Mouse (Mus musculus): ENCODE data around the gene Slc7a8. TPM values are rescaled to one million over a fixed set of nuclear protein-coding genes. Genes with fewer than 3 reads are reported as not detected.

Gene Slc7a8
- total RNA-seq (2017): 2.3 and 3.2 TPM in 2 replicates

DNA sequence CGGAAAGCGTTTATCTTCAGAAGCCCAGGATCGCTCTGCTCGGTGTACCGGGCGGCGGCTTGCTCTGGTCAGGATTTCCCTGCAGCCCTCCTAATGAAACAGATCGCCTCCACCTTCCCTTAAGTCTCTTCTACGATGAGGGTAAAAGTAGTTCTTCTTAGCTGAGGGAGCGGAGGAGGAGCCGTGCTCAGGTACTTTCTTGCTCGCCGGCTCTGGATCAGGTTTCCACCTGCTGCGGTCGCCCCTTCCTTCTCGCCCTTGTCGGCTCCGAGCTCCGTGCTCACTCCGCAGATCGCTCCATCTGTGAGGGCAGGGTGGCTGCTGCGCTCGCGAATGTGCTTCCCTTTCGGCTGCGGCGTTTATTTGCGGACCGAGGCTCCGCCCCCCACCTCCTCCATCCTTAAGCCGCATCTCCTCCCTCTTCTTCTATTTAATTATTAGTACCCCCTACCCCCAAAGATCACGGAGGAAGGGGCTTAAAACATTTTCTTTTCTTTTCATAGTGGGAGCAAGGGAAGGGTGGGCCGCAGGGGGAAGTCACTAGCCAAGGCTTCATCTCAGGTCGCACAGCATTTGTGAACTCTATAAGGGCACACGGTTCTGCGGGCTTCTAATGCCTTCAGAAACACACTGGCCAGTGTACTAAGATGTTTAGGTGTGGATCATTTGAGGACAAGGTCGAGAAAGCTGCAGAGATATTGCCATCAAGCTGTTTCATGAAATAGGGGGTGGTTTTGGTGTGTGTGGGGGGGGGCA, at the start of gene Slc7a8:
Gene Slc7a8 (minus strand): TSS at position 337 of the 756 bp plus-strand sequence.
- ATAC-seq (replicated peaks in 1 of 2; ENCODE audit: insufficient read depth in 1 of 2, low FRiP score in 2 of 2, low TSS enrichment in 1 of 2, low read depth in 1 of 2, poor library complexity in 2 of 2, severe bottlenecking in 2 of 2): peak; percentile 77 to 84

DNA sequence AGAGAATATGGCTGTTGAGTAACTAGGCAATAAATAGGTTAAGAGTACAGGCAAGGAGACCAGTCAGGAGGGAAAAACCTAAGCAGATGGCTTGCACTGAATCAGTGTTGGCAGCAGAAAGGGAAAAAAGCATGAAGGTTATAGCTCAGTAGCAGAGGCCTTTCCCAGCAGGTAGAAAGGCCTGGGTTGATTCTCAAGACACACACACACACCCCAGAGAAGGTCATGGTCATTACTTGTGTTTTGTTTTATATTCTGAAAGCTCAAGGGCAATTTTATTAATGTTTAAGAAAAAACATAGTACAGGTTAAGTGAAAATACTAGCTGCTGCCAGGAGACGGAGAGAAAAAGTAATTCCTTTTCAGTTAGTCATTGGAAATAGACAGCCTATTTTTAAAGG, 42.0 kb upstream of the Slc7a8 start:
- ATAC-seq (replicated peaks in 1 of 2; ENCODE audit: insufficient read depth in 1 of 2, low FRiP score in 2 of 2, low TSS enrichment in 1 of 2, low read depth in 1 of 2, poor library complexity in 2 of 2, severe bottlenecking in 2 of 2): no peak

DNA sequence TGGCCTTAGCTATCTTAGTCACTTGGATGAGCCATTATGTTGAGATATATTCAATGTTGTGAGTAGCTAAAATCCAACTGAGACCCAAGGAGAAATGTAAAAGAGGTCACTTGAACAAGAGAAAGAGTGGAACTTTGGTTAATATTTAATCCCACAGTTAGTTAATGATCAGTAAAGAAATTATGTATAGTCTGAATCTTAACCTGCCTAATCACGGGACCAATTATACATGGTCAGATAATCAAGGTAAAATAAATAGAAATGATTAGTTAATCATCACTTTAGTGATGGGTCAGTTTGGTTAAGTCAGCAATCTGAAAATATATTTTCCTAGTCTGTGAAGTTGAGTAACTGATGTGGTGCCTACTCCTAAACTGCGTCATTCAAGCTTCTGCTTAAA, 40.6 kb upstream of the Slc7a8 start:
- ATAC-seq (replicated peaks in 1 of 2; ENCODE audit: insufficient read depth in 1 of 2, low FRiP score in 2 of 2, low TSS enrichment in 1 of 2, low read depth in 1 of 2, poor library complexity in 2 of 2, severe bottlenecking in 2 of 2): no peak

DNA sequence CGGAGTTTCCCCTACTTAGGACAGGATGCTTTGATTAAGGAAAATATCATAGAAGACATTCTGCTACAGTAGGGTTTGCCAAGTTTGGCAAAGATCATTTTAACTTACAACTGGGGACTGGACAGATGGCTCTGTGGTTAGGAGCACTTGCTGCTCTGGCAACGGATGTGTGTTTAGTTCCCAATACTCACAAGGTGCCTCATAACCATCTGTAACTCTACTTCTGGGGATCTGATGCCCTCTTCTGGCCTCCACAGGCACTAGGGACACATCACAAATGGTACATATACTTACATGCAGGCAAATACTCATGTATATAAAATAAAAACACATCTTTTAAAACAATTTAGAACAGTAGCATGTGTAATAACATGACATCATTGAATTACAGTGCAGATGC, 36.0 kb upstream of the Slc7a8 start:
- ATAC-seq (replicated peaks in 1 of 2; ENCODE audit: insufficient read depth in 1 of 2, low FRiP score in 2 of 2, low TSS enrichment in 1 of 2, low read depth in 1 of 2, poor library complexity in 2 of 2, severe bottlenecking in 2 of 2): peak; percentile 59 to 76; a peak in 2 of 4 replicates

DNA sequence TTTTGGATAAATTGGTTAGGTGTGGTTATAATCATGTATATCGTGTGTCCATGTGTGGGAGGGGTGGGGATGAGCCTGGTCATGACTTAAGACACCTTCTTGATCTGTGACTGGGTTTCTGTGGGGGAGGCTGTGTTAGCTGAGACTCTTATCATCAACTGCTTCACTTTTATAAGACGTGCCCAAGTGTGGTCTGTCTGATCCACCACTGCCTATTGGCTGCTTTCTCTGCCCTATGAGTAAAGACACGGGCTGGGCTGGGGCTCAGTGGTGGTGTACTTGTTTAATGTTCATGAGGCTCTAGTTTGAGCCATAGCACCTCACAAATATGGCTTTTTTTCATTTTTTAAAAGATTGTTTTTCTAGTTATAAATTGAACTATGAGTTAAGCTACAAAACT, 34.0 kb upstream of the Slc7a8 start:
- ATAC-seq (replicated peaks in 1 of 2; ENCODE audit: insufficient read depth in 1 of 2, low FRiP score in 2 of 2, low TSS enrichment in 1 of 2, low read depth in 1 of 2, poor library complexity in 2 of 2, severe bottlenecking in 2 of 2): no peak

DNA sequence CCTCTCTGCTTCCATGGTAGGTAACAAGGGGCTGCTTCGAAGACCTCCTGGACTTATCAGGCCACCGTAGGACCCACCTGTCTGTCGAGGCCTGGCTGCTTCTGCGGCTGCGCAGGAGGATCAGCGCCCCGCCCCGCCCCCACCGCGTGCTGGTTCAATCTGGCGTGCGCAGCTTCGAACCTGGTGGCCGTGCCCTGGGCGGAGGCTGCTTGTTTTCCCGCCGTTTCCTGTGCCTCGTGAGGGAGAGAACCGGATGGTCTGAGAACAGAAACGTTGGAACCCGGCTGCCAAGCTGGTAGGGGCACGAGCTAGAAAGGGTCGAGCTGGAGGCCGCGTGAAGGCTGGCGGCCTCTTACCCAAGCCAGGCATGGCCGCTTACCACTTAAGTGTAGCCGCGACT, 32.2 kb upstream of the Slc7a8 start, which contains the start of gene Rnf212b:
Gene Rnf212b (plus strand): TSS at position 151 of the 400 bp plus-strand sequence.
- no peak for ATAC-seq (replicated peaks in 1 of 2; ENCODE audit: insufficient read depth in 1 of 2, low FRiP score in 2 of 2, low TSS enrichment in 1 of 2, low read depth in 1 of 2, poor library complexity in 2 of 2, severe bottlenecking in 2 of 2)

DNA sequence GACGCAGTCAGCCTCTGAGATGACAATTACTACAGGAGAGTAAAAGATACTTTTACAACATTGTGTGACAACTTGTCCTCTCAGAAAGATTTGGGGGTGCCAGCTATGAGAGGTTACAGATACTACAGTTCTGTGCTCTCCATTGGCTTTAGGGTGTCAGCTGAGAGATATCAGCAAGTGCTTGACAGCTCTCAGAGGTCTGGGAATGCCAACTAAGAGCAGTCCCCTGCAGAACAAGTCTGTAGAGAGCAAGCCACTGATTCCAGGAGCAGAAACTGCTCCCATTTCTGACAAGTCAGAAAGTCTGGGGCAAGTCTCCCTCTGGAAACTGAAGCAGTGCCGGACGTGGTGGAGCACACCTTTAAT, 27.9 kb upstream of the Slc7a8 start:
- ATAC-seq (replicated peaks in 1 of 2; ENCODE audit: insufficient read depth in 1 of 2, low FRiP score in 2 of 2, low TSS enrichment in 1 of 2, low read depth in 1 of 2, poor library complexity in 2 of 2, severe bottlenecking in 2 of 2): no peak

DNA sequence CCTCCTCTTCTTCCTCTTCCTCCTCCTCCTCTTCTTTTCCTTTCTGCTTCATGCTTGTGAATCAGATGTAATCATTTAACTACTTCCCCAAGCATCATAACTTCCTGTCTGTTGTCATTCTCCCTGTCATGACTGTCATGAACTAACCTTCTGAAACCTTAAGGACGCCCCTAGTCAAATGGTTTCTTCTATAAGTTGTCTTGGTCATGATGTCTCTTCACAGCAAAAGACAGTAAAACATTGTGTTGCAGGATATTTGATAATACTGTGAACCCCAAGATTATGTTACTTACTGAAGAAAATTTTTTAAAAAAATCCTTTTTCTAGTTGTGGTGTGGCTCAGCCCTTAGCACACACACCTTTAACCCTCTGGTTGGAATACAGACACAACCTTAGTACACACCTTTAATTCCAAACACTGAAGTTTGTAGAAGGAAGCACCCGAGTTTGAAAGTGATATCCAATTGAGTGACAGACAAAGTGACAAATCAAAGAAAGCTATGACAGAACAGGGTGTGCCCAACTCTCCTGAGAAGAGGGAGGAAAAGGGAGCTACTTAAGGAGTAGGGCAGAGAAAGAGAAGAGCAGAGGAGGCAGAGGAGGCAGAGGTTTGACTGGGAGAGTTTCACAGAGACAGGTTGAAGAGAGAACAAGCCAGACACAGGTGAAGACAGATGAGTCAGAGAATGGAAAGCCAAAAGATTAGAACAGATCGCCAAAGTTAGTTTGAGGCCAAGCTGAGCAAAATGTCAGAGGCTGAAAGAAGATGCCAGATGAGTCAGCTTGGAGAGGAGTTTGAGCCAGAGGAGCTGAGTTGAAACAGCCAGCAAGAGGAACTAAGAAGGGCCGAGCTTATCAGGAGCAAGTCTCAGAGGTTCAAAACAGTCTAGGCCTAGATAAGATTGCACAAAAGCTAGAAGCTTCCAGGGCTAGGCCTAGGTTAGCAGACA, 27.2 kb upstream of the Slc7a8 start:
- ATAC-seq (replicated peaks in 1 of 2; ENCODE audit: insufficient read depth in 1 of 2, low FRiP score in 2 of 2, low TSS enrichment in 1 of 2, low read depth in 1 of 2, poor library complexity in 2 of 2, severe bottlenecking in 2 of 2): no peak

DNA sequence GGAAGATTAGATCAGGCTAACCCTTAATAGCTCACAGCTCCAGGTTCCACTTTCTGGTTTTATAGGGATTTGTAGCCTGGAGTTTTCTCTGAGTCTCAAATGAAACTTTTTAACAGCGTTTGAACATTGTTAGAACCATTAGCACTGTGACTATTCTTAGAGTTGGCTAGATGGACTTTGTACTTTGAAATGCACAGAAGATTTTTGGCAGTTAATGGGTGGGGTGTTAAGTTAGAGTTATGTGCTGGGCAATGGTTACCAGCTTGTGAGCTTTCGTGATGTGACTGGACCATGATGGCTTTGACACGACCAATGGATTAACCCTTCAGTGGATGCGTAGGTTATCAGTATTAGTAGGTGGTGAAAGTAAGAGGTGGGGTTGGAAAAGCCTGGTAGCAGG, 24.4 kb upstream of the Slc7a8 start:
- ATAC-seq (replicated peaks in 1 of 2; ENCODE audit: insufficient read depth in 1 of 2, low FRiP score in 2 of 2, low TSS enrichment in 1 of 2, low read depth in 1 of 2, poor library complexity in 2 of 2, severe bottlenecking in 2 of 2): no peak

DNA sequence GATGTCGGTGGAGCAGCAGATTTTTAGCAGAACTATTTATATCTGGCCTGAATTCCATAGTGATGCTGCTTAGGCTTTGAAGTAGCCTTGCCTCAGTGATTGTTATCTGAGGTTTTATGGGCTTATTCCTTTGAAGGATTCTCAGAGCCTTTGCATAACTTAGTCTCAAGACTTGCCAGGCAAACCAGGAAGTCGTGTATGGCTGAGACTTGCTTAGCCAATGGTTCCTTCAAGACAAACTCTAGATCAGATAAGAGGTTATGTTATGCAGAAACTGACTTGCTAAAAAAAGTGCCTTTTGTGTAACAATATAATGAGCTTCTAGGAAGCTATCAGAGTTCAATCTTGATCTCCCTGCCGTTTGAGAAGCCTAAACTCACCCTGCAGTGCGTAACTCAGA, 20.7 kb upstream of the Slc7a8 start:
- 0 out of 4 replicates have a peak, but pooled peaks of 1 of the 2 experiments have one; percentile 17 for ATAC-seq (replicated peaks in 1 of 2; ENCODE audit: insufficient read depth in 1 of 2, low FRiP score in 2 of 2, low TSS enrichment in 1 of 2, low read depth in 1 of 2, poor library complexity in 2 of 2, severe bottlenecking in 2 of 2)

DNA sequence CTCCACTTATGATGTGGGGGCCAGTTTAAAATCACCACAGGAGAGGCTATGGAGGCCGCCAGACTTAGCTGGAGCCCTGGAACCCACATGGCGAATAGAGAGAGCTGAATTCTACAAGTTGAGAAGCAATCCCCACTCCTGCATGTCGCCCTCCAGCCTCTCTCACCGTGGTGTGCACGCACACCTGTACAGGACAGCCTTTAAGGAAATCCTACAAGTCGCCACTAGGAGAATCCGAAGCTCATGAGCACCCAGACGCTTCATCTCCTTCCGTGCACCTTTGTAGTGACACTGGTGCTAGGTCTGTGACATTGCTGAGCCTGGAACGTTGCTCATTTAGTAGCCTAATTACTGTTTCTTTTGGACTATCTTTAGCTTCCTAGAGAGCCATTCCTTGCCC, 17.9 kb upstream of the Slc7a8 start:
- no peak for ATAC-seq (replicated peaks in 1 of 2; ENCODE audit: insufficient read depth in 1 of 2, low FRiP score in 2 of 2, low TSS enrichment in 1 of 2, low read depth in 1 of 2, poor library complexity in 2 of 2, severe bottlenecking in 2 of 2)

DNA sequence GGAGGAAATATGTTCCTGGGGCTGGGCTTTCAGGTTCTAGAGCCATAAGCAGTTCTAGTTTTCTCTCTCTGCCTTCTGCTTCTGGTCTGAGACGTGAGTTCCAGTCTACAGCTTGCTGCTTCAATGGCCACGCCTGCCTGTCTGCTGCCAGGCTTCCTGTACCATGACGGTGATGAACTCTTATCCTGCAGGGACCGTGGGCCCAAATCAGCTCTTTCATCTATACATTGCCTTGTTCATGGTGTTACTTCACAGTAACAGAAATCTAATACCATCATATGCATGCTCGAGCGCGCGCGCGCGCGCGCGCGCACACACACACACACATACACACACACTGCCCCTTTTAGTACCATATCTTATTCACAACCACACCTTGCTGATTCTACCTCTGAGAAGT, 15.0 kb upstream of the Slc7a8 start:
- ATAC-seq (replicated peaks in 1 of 2; ENCODE audit: insufficient read depth in 1 of 2, low FRiP score in 2 of 2, low TSS enrichment in 1 of 2, low read depth in 1 of 2, poor library complexity in 2 of 2, severe bottlenecking in 2 of 2): no peak

DNA sequence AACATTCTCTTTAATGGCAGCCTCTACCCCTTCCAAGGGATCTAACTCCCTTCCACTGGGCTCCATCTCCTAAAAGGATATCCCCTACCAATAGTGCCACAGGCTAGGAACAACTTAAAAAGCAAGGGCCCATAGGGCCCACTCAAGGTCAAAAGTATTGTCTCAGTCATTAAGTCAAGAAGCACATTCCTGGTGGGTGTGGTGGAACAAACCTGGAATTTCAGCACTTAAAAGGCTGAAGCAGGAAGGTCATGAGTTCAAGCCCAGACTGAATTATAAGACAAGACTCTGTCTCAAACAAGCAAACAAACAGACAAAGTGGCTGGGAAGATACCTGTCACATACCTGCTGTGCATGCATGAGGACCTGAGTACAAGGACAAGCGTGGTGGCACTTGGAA, 14.2 kb upstream of the Slc7a8 start:
- no peak for ATAC-seq (replicated peaks in 1 of 2; ENCODE audit: insufficient read depth in 1 of 2, low FRiP score in 2 of 2, low TSS enrichment in 1 of 2, low read depth in 1 of 2, poor library complexity in 2 of 2, severe bottlenecking in 2 of 2)

DNA sequence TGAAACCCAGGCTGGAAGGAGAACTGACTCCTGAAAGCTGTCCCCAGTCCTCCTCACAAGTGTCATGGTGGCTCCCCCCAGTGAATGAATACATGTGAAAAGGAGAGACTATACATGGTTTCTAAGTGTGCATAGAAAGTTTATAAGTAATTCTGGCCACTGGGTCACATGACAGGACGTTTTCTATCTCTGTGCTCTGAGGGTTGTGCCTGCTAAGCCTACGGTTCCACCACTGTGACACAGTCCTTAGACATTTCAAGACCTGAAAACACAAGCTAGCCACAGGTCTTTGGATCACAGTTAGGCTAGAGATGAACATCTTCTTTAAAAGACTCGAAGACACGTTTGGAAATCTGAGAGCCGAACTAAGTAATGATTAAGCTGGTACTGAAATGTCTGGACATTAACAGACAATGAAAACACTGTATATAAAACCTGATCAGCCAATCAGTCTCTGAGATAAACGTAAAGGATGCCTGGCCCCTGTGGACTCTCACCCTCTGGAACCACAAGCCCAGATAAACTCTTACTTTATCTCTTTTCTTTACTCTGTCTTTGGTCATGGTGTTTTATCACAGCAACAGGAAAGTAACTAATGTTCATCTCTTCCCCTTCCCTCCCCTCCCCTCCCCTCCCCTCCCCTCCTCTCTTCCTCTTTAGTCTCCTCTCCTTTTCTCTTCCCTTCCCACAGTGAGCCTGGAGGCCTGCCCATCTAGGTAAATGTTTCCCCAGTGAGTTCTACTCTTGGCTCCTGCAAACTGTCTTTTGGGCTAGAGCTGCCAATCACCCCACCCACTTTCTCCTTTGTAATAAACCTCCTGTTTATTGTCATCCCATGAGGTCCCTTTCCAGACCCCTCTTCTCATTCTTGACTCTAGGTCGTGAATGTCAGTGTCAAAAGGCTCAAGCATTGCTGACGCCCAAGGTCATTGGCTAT, 12.4 kb upstream of the Slc7a8 start:
- ATAC-seq (replicated peaks in 1 of 2; ENCODE audit: insufficient read depth in 1 of 2, low FRiP score in 2 of 2, low TSS enrichment in 1 of 2, low read depth in 1 of 2, poor library complexity in 2 of 2, severe bottlenecking in 2 of 2): no peak

DNA sequence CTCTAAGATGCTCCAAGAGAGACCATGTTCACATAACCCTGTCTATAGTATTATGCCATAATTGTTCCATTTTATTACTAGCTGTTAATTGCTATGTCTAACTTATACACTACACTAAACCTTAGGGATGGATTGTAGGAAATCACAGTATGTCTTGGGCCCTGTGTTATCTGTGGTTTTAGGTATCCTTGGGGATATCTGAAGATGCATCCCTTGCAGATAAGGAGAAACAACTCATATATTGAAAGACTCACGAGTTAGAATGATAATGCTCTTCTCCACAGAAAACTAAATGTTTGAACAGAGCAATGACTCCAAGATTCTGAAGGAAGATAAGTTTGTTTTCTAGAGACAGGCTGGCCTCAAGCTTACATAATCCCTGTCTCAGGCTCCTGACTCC, 11.6 kb upstream of the Slc7a8 start:
- ATAC-seq (replicated peaks in 1 of 2; ENCODE audit: insufficient read depth in 1 of 2, low FRiP score in 2 of 2, low TSS enrichment in 1 of 2, low read depth in 1 of 2, poor library complexity in 2 of 2, severe bottlenecking in 2 of 2): no peak

DNA sequence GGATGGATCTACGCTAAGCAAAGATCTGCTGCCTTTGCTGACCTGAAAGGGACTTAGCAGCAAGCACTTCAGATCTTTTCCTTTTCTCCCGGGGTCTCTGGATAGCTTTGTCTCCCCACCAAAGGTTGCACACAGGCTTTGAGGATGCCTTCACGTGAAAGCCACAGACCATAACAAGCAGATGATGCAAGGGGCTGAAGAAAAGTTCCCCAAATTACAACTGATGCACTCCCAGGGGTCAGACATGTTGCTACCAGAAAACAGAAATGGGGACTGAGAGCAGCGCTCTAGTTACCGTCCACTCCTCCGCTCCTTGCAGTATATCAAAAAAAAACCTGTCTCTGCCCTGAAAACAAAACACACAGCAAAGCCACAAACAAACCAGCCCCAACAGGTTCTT, 10.4 kb upstream of the Slc7a8 start:
- ATAC-seq (replicated peaks in 1 of 2; ENCODE audit: insufficient read depth in 1 of 2, low FRiP score in 2 of 2, low TSS enrichment in 1 of 2, low read depth in 1 of 2, poor library complexity in 2 of 2, severe bottlenecking in 2 of 2): no peak

DNA sequence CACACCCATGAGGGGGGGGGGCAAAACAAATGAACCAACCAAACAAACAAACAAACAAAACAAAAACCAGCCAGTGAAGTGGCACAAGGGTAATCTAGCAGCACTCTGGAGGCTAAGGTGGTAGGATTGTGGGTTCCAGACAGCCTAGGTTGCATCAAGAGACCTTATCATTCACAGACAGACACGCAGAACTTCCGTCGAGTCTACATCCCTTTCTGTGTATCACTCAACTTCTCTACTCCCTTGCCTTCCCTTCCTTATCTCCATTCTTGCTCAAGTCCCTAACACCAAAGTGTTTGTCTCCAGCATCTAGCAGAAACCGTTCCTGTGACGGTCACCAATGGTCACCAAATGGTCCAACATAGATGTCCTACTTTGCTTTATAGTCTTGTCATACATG, 6.5 kb upstream of the Slc7a8 start:
- peak in 1 of 2 experiments; percentile 36; a peak in 1 of 4 replicates for ATAC-seq (replicated peaks in 1 of 2; ENCODE audit: insufficient read depth in 1 of 2, low FRiP score in 2 of 2, low TSS enrichment in 1 of 2, low read depth in 1 of 2, poor library complexity in 2 of 2, severe bottlenecking in 2 of 2)
